Mouse (Mus musculus) heart, embryonic 12.5 days (tissue): Measurements from ENCODE around the gene Brd4. TPM values are rescaled to one million over a fixed set of nuclear protein-coding genes. Genes with fewer than 3 reads are reported as not detected.

Experiments
- ATAC-seq: fragments of 200-750 bp; cut with Nextera tagmentation; 2 replicates; pipeline ENCODE4 v1.8.0; 2017; ENCODE audit warnings: moderate TSS enrichment, moderate library complexity; ENCODE audit not compliant: insufficient number of reproducible peaks, low FRiP score
- H3K27ac ChIP-seq: fragments of 300-500 bp; sonication (generic); 2 replicates; pipeline ENCODE4 v1.5.1; 2016; ENCODE audit warnings: mild to moderate bottlenecking, moderate library complexity; ENCODE audit not compliant: poor library complexity, severe bottlenecking
- H3K27me3 ChIP-seq: fragments of 300-500 bp; sonication (generic); replicated peaks from 2 replicates; pipeline ENCODE4 v1.6.1; 2016; ENCODE audit warnings: mild to moderate bottlenecking, moderate library complexity
- H3K36me3 ChIP-seq: fragments of 300-500 bp; sonication (generic); 2 replicates; pipeline ENCODE4 v1.6.1; 2016; ENCODE audit warnings: mild to moderate bottlenecking, moderate library complexity
- H3K4me1 ChIP-seq: fragments of 300-500 bp; sonication (generic); replicated peaks from 2 replicates; pipeline ENCODE4 v1.6.1; 2016; ENCODE audit warnings: mild to moderate bottlenecking
- H3K4me2 ChIP-seq: fragments of 300-500 bp; sonication (generic); 2 replicates; pipeline ENCODE4 v1.6.1; 2016; ENCODE audit warnings: mild to moderate bottlenecking, moderate library complexity
- H3K4me3 ChIP-seq: fragments of 300-500 bp; sonication (generic); 2 replicates; pipeline ENCODE4 v1.5.1; 2016; ENCODE audit warnings: mild to moderate bottlenecking
- H3K9ac ChIP-seq: fragments of 300-500 bp; sonication (generic); 2 replicates; pipeline ENCODE4 v1.6.1; 2016; ENCODE audit warnings: mild to moderate bottlenecking, moderate library complexity
- H3K9me3 ChIP-seq: fragments of 300-500 bp; sonication (generic); replicated peaks from 2 replicates; pipeline ENCODE4 v1.6.1; 2016; ENCODE audit warnings: mild to moderate bottlenecking, moderate library complexity
- WGBS: fragments of 180-500 bp; shearing (Covaris S2); methylation state at CpG from one replicate; pipeline ENCODE4 v1.1.7; 2016; 5-methylcytosine and 5-hydroxymethylcytosine counted together
- polyA plus RNA-seq: library from polyadenylated mRNA; unstranded; fragments of >200 nt; fragmentation: Nextera tagmentation; extraction: Ambion mirVana; gene quantifications from 2 replicates; pipeline ENCODE4 v1.2.1, GENCODE M21; 2016

Gene Brd4
- polyA plus RNA-seq, 1 experiment from 2014 or later, result 72.6 TPM

- H3K9me3 ChIP-seq, result no peaks in the 10 kb centered on the region
- H3K4me3 ChIP-seq, result no peak overlapping the region
- H3K4me2 ChIP-seq, result no peak overlapping the region
- H3K36me3 ChIP-seq, result no peaks in the 10 kb centered on the region
- 87% methylated on average over 3 of the region's 3 CpGs for WGBS
- no peak overlapping the region for H3K27ac ChIP-seq
- ATAC-seq, result no peak
- no peaks in the 10 kb centered on the region for H3K27me3 ChIP-seq
- H3K4me1 ChIP-seq, result peaks cover 36% of the 10 kb centered on the region
- H3K9ac ChIP-seq, result no peak overlapping the region
These were observed 3.9 kb downstream of the Brd4 start for GRCm38 (mm10) chr17:32280575-32280974.

GRCm38 (mm10) chr17:32277201-32277600 lies 7.3 kb downstream of the Brd4 start:
- Histone ChIP-seq H3K4me3 (no peak overlapping the region), H3K4me2 (no peak overlapping the region), H3K27ac (no peak overlapping the region), H3K4me1 (peaks cover 30% of the 10 kb centered on the region), H3K9ac (no peak overlapping the region), H3K36me3 (no peaks in the 10 kb centered on the region), H3K9me3 (no peaks in the 10 kb centered on the region), H3K27me3 (no peaks in the 10 kb centered on the region)
- WGBS, result 84% methylated on average over 1 of the region's 1 CpGs
- ATAC-seq, result no peak

DNA sequence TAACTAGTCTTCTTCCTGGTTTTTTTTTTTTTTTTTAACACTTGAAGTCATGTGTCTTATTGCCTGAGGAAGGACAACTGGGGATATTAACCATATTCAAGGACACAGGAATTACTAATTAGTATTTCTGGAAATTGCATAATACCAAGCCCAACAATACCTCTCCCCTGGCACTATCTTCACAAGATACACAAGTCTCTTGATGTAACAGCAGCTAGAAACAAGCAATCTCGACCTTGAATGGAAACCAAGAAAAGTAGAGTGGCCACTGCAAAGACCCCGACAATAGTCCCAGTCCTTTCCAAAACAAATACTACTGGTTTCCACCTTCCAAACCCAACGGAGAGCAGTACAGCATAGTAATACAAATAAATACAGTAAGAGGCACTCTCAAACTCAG lies 9.0 kb downstream of the Brd4 start:
- H3K4me1 ChIP-seq, result peaks cover 28% of the 10 kb centered on the region
- WGBS, result 67% methylated on average over 3 of the region's 3 CpGs
- no peak overlapping the region for H3K4me3 ChIP-seq
- ATAC-seq, result no peak
- H3K27me3 ChIP-seq, result no peaks in the 10 kb centered on the region
- no peak overlapping the region for H3K4me2 ChIP-seq
- H3K9me3 ChIP-seq, result no peaks in the 10 kb centered on the region
- H3K9ac ChIP-seq, result no peak overlapping the region
- H3K36me3 ChIP-seq, result no peaks in the 10 kb centered on the region
- no peak overlapping the region for H3K27ac ChIP-seq

DNA sequence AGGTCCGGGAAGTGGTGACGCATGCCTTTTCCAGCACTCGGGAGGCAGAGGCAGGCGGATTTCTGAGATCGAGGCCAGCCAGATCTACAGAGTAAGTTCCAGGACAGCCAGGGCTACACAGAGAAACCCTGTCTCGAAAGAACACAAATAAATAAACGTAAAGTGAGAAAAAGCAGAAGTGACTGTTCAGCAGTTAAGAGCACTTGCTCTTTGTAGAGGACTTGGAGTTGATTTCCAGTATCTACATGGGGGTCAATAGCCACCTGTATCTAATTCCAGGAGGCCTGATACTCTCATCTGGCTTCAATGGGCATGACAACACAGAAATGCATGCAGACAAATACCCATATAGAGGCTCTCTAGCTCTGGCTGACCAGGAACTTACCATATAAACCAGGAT lies 15.4 kb downstream of the Brd4 start:
- no peak overlapping the region for H3K27ac ChIP-seq
- H3K4me1 ChIP-seq, result peaks cover 29% of the 10 kb centered on the region
- H3K4me2 ChIP-seq, result no peak overlapping the region
- no peak overlapping the region for H3K4me3 ChIP-seq
- 90% methylated on average over 7 of the region's 7 CpGs for WGBS
- H3K27me3 ChIP-seq, result no peaks in the 10 kb centered on the region
- H3K36me3 ChIP-seq, result no peaks in the 10 kb centered on the region; the same call in 1 of the 2 replicates
- H3K9ac ChIP-seq, result no peak overlapping the region
- H3K9me3 ChIP-seq, result no peaks in the 10 kb centered on the region
- ATAC-seq, result no peak

GRCm38 (mm10) chr17:32268540-32268960 lies 16.0 kb downstream of the Brd4 start:
- no peak overlapping the region for H3K27ac ChIP-seq
- no peaks in the 10 kb centered on the region for H3K27me3 ChIP-seq
- H3K4me2 ChIP-seq, result no peak overlapping the region
- WGBS, result 87% methylated on average over 3 of the region's 3 CpGs
- H3K9ac ChIP-seq, result no peak overlapping the region
- H3K4me3 ChIP-seq, result no peak overlapping the region
- peaks cover 25% of the 10 kb centered on the region for H3K4me1 ChIP-seq
- no peaks in the 10 kb centered on the region; the same call in 1 of the 2 replicates for H3K36me3 ChIP-seq
- H3K9me3 ChIP-seq, result no peaks in the 10 kb centered on the region
- no peak for ATAC-seq

DNA sequence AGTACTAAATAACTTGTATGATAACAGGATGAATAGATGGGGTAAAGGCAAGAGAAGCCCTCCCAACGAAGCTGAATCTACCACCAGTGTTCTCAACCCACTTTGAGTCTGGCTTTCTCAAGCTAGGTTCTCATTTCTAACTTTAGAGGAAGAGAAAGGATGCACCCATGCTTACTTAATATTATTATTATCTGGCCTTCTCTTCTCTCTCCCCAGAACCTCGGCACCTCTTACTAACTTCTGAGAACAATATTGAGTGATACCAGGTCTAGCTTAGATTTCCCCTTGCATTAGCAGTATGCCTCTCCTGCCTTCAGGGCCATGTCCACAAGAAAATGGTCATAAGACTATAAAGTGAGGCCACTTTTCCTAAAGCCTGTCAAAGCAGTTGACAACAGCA lies 16.4 kb downstream of the Brd4 start:
- Histone ChIP-seq H3K9ac (no peak overlapping the region), H3K27ac (no peak overlapping the region), H3K9me3 (no peaks in the 10 kb centered on the region), H3K4me3 (no peak overlapping the region), H3K27me3 (no peaks in the 10 kb centered on the region), H3K4me2 (no peak overlapping the region), H3K36me3 (no peaks in the 10 kb centered on the region; the same call in 1 of the 2 replicates), H3K4me1 (peaks cover 26% of the 10 kb centered on the region)
- ATAC-seq, result no peak
- 81% methylated on average over 2 of the region's 2 CpGs for WGBS

DNA sequence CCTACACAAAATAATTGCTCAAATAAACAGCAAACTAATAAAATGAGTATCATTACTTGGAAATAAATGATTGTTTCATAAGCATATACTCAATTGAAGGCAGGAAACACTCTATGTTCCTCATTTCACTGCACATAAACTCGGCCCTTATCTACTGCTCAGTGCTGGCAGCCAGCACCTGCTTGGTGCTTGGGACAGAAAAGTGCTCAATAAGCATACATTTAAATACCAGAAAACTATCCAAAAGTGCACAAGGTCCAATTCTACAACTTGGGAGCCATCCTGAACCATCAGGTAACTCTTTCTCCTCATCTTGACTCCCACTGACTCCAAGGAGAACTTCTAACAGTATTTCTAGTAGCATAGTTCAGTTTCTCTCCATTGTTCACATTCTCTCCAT lies 16.9 kb downstream of the Brd4 start:
- Histone ChIP-seq H3K4me2 (no peak overlapping the region), H3K4me3 (no peak overlapping the region), H3K9ac (no peak overlapping the region), H3K27me3 (no peaks in the 10 kb centered on the region), H3K27ac (no peak overlapping the region), H3K36me3 (no peaks in the 10 kb centered on the region; the same call in 1 of the 2 replicates), H3K9me3 (no peaks in the 10 kb centered on the region), H3K4me1 (peaks cover 28% of the 10 kb centered on the region)
- 56% methylated on average over 1 of the region's 1 CpGs for WGBS
- no peak for ATAC-seq

GRCm38 (mm10) chr17:32263672-32264071 lies 20.9 kb downstream of the Brd4 start:
- Histone ChIP-seq H3K4me3 (no peak overlapping the region), H3K36me3 (no peaks in the 10 kb centered on the region), H3K9me3 (no peaks in the 10 kb centered on the region), H3K27ac (no peak overlapping the region), H3K27me3 (no peaks in the 10 kb centered on the region), H3K4me2 (no peak overlapping the region), H3K4me1 (peaks cover 18% of the 10 kb centered on the region), H3K9ac (no peak overlapping the region)
- 97% methylated on average over 2 of the region's 2 CpGs for WGBS
- ATAC-seq, result no peak

DNA sequence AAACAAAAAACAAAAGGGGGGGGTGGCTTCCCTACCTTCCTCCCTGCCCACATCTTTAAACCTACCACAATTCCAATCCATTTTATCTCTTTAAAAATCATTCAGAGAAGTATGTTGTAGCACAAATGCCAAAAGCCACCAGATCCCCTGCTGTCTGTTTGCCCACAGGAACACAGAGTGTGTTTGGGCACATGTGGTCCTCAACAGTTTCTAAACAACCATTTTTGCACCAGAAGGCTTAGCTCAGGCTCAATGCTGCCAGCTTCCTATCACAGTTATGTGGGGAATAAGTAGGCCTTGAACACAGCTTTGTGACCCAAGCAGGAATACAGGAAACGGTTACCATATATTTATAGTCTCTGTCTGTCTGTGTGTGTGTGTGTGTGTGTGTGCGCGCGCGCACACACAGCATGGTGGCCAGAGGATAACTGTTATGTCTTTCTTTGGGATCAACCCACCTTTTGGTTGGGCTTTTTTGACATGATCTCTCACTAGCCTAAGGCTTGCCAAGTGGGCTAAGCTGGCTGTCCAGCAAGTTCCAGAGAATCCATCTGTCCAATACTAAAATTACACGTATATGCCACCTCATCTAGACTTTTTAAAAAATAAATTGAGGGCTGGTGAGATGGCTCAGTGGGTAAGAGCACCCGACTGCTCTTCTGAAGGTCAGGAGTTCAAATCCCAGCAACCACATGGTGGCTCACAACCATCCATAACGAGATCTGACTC lies 21.5 kb downstream of the Brd4 start:
- Histone ChIP-seq H3K9me3 (no peaks in the 10 kb centered on the region), H3K4me2 (no peak overlapping the region), H3K4me1 (peaks cover 19% of the 10 kb centered on the region), H3K27ac (no peak overlapping the region), H3K27me3 (no peaks in the 10 kb centered on the region), H3K36me3 (no peaks in the 10 kb centered on the region), H3K4me3 (no peak overlapping the region), H3K9ac (no peak overlapping the region)
- WGBS, result 91% methylated on average over 8 of the region's 8 CpGs
- ATAC-seq, result no peak

DNA sequence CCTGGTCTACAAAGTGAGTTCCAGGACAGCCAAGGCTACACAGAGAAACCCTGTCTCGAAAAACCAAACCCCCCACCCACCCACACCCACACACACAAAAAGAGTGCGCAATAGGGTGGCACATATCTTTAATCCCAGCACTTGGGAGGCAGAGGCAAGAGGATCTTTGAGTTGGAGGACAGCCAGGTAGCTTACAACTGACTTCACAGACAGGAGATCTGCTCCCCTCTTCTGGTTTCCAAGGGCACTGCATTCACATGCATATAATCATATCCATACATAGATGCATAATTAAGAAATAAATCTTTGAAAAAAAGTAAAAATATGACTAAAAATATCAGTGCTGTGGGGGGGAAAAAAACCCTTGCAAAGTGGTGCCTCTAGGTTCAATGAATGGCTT lies 25.7 kb downstream of the Brd4 start:
- 87% methylated on average over 2 of the region's 2 CpGs for WGBS
- H3K27me3 ChIP-seq, result no peaks in the 10 kb centered on the region
- H3K9ac ChIP-seq, result no peak overlapping the region
- no peak overlapping the region for H3K4me3 ChIP-seq
- H3K27ac ChIP-seq, result peak overlapping the region; percentile 89; the same call in 1 of the 2 replicates
- ATAC-seq, result no peak
- no peaks in the 10 kb centered on the region for H3K36me3 ChIP-seq
- H3K4me1 ChIP-seq, result peaks cover 33% of the 10 kb centered on the region
- no peak overlapping the region for H3K4me2 ChIP-seq
- H3K9me3 ChIP-seq, result no peaks in the 10 kb centered on the region

- no peak for ATAC-seq
- peaks cover 41% of the 10 kb centered on the region for H3K4me1 ChIP-seq
- peak overlapping the region; percentile 58 for H3K4me2 ChIP-seq
- 0 out of 2 replicates have a peak overlapping the region, but pooled peaks have one; percentile 9 for H3K4me3 ChIP-seq
- H3K27me3 ChIP-seq, result no peaks in the 10 kb centered on the region
- peak overlapping the region; percentile 89 for H3K27ac ChIP-seq
- peak overlapping the region; percentile 50 for H3K9ac ChIP-seq
- peaks cover 5% of the 10 kb centered on the region; the same call in 1 of the 2 replicates for H3K36me3 ChIP-seq
- H3K9me3 ChIP-seq, result no peaks in the 10 kb centered on the region
- WGBS, result 15% methylated on average over 6 of the region's 6 CpGs
These were observed 26.6 kb downstream of the Brd4 start for GRCm38 (mm10) chr17:32257944-32258343.

DNA sequence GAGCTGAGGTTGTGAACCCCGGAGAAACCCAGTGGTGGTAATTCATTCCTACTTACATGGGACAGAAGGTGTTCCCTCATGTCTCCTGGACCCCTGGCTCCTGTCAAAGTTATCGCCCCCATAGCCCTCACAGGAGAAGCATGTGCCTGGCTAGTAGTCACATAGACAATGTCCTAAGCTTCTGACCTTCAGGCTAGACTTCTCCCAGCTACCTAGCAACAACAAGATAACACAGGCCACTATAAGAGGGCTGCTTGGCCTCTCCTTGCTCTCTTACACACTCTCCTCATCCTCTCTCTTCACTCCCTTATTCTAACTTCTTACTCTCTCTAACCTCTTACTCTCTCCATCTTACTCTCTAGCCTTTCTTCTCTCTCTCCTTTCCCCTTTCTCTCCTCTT lies 27.1 kb downstream of the Brd4 start:
- no peaks in the 10 kb centered on the region for H3K9me3 ChIP-seq
- no peak for ATAC-seq
- 0 out of 2 replicates have a peak overlapping the region, but pooled peaks have one; percentile 9 for H3K4me3 ChIP-seq
- 43% methylated on average over 2 of the region's 2 CpGs for whole genome bisulfite sequencing
- H3K9ac ChIP-seq, result no peak overlapping the region
- H3K27ac ChIP-seq, result peak overlapping the region; percentile 89
- peaks cover 40% of the 10 kb centered on the region for H3K4me1 ChIP-seq
- peak overlapping the region; percentile 58 for H3K4me2 ChIP-seq
- peaks cover 9% of the 10 kb centered on the region for H3K36me3 ChIP-seq
- no peaks in the 10 kb centered on the region for H3K27me3 ChIP-seq
